Mouse (Mus musculus) stomach, postnatal 0 days (tissue): ENCODE data around the gene Tbc1d14. TPM values are rescaled to one million over a fixed set of nuclear protein-coding genes. Genes with fewer than 3 reads are reported as not detected.
A peak's percentile ranks its signal among the peaks of the same experiment; 100 is the strongest.

Experiments used
- ATAC-seq: fragments of 200-750 bp; cut with Nextera tagmentation; 2 replicates; pipeline ENCODE4 v1.8.0; 2017; ENCODE audit not compliant: low FRiP score, low TSS enrichment
- DNase-seq: peaks from one replicate; pipeline ENCODE4 v3.0.0-alpha.2; 2016; ENCODE audit warnings: low spot score
- H3K27ac ChIP-seq: fragments of 300-500 bp; sonication (generic); replicated peaks from 2 replicates; pipeline ENCODE4 v1.5.1; 2014; ENCODE audit warnings: mild to moderate bottlenecking, control low read depth
- H3K27me3 ChIP-seq: fragments of 300-500 bp; sonication (generic); 2 replicates; pipeline ENCODE4 v1.6.1; 2014; ENCODE audit warnings: low read length; ENCODE audit not compliant: control insufficient read depth, insufficient read depth
- H3K36me3 ChIP-seq: fragments of 300-500 bp; sonication (generic); 2 replicates; pipeline ENCODE4 v1.6.1; 2014; ENCODE audit warnings: low read length, mixed read lengths; ENCODE audit not compliant: control insufficient read depth, insufficient read depth
- H3K4me1 ChIP-seq: fragments of 300-500 bp; sonication (generic); replicated peaks from 2 replicates; pipeline ENCODE4 v1.6.1; 2014; ENCODE audit warnings: antibody characterized with exemption; ENCODE audit not compliant: control insufficient read depth, insufficient read depth
- H3K4me2 ChIP-seq: fragments of 300-500 bp; sonication (generic); replicated peaks from 2 replicates; pipeline ENCODE4 v1.6.1; 2014; ENCODE audit warnings: low read depth, mild to moderate bottlenecking, control low read depth, moderate library complexity
- H3K4me3 ChIP-seq: fragments of 300-500 bp; sonication (generic); 2 replicates; pipeline ENCODE4 v1.5.1; 2014; ENCODE audit warnings: low read depth, low read length, control low read depth
- H3K9ac ChIP-seq: fragments of 300-500 bp; sonication (generic); 2 replicates; pipeline ENCODE4 v1.6.1; 2014; ENCODE audit warnings: mild to moderate bottlenecking, low read length, control low read depth, mixed read lengths
- H3K9me3 ChIP-seq: fragments of 300-500 bp; sonication (generic); 2 replicates; pipeline ENCODE4 v1.6.1; 2016; ENCODE audit warnings: low read length; ENCODE audit not compliant: control insufficient read depth
- CTCF ChIP-seq: IDR thresholded peaks from 2 replicates; pipeline ENCODE4 v1.5.1; 2016; ENCODE audit warnings: antibody characterized with exemption, low read depth, mild to moderate bottlenecking, moderate library complexity
- EP300 ChIP-seq: optimal IDR thresholded peaks from 2 replicates; pipeline ENCODE3; 2016; ENCODE audit warnings: antibody characterized with exemption
- WGBS: fragments of 180-500 bp; shearing (Covaris S2); extraction: QIAGEN DNeasy Blood & Tissue Kit; methylation state at CpG from one replicate; pipeline ENCODE4 v1.1.7; 2014; 5-methylcytosine and 5-hydroxymethylcytosine counted together
- polyA plus RNA-seq: library from polyadenylated mRNA; unstranded; fragments of >200 nt; fragmentation: Nextera tagmentation; extraction: Ambion mirVana; gene quantifications from 2 replicates; pipeline ENCODE4 v1.2.1, GENCODE M21; 2015

Tbc1d14 gene
- polyA plus RNA-seq, 1 experiment from 2014 or later: 22.1 TPM

DNA sequence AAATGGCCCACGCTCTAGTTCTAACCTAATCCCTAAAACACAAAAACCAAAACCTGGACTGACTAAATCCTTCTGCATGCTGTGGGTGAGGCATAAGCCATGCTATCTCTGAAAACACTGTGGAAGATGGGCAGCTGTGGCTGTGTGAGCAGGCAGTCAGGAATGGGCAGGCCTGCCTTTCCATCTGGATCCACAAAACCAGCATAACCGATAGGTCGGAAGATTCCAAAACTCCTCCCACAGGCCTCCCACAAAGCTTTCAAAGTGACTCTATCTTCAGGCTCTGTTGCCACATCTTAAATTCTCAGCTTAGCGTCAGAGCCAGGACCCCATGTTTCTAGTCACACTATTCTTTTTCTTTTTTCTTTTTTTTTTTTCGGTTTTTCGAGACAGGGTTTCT lies 99.2 kb downstream of the Tbc1d14 start:
- no peak for ATAC-seq
- no peak overlapping the region for H3K9ac ChIP-seq
- H3K27ac ChIP-seq: no peak overlapping the region
- no peak overlapping the region for H3K4me3 ChIP-seq
- peaks cover 25% of the 10 kb centered on the region for H3K36me3 ChIP-seq
- H3K4me2 ChIP-seq: no peak overlapping the region
- no peak for DNase-seq
- H3K4me1 ChIP-seq: no peaks in the 10 kb centered on the region
- 81% methylated on average over 6 of the region's 6 CpGs for WGBS
- no peaks in the 10 kb centered on the region for H3K27me3 ChIP-seq
- TF ChIP-seq CTCF (no peak), EP300 (no peak)
- H3K9me3 ChIP-seq: no peaks in the 10 kb centered on the region

- 67% methylated on average over 2 of the region's 2 CpGs for WGBS
- TF ChIP-seq EP300 (no peak), CTCF (peak; percentile 77)
- H3K27me3 ChIP-seq: no peaks in the 10 kb centered on the region
- no peak overlapping the region for H3K4me2 ChIP-seq
- H3K9me3 ChIP-seq: no peaks in the 10 kb centered on the region
- H3K9ac ChIP-seq: no peak overlapping the region
- no peak overlapping the region for H3K27ac ChIP-seq
- DNase-seq (peak; percentile 41), ATAC-seq (no peak)
- peaks cover 14% of the 10 kb centered on the region for H3K36me3 ChIP-seq
- H3K4me3 ChIP-seq: no peak overlapping the region
- peaks cover 5% of the 10 kb centered on the region; the same call in 1 of the 2 replicates for H3K4me1 ChIP-seq
Observed at GRCm38 (mm10) chr5:36489225-36489624, 103.9 kb downstream of the Tbc1d14 start.

GRCm38 (mm10) chr5:36485306-36485705 lies 107.8 kb downstream of the Tbc1d14 start:
- H3K9me3 ChIP-seq: no peaks in the 10 kb centered on the region
- no peak overlapping the region for H3K9ac ChIP-seq
- H3K27me3 ChIP-seq: no peaks in the 10 kb centered on the region
- no peak overlapping the region for H3K27ac ChIP-seq
- WGBS: 33% methylated on average over 19 of the region's 19 CpGs
- H3K4me1 ChIP-seq: peaks cover 12% of the 10 kb centered on the region
- TF ChIP-seq CTCF (no peak), EP300 (no peak)
- peaks cover 3% of the 10 kb centered on the region; the same call in 1 of the 2 replicates for H3K36me3 ChIP-seq
- H3K4me2 ChIP-seq: peak overlapping the region; percentile 92
- H3K4me3 ChIP-seq: peak overlapping the region; percentile 52; the same call in 1 of the 2 replicates
- ATAC-seq (no peak), DNase-seq (no peak)

- H3K27ac ChIP-seq: peak within 1 kb of the TSS; percentile 69
- H3K36me3 ChIP-seq: peaks cover 3% of the 10 kb centered on the region; the same call in 1 of the 2 replicates
- peak within 1 kb of the TSS; percentile 84 for H3K9ac ChIP-seq
- WGBS: under 1% methylated on average over 81 of the region's 97 CpGs
- peak; percentile 67 for TF ChIP-seq CTCF
- TF ChIP-seq EP300: no peak
- peak within 1 kb of the TSS; percentile 89 for H3K4me3 ChIP-seq
- peaks cover 12% of the 10 kb centered on the region for H3K4me1 ChIP-seq
- peak; percentile 98 for DNase-seq
- H3K27me3 ChIP-seq: no peaks in the 10 kb centered on the region
- ATAC-seq: peak; percentile 99
- peak within 1 kb of the TSS; percentile 92 for H3K4me2 ChIP-seq
- no peaks in the 10 kb centered on the region for H3K9me3 ChIP-seq
Observed at GRCm38 (mm10) chr5:36484171-36484990, 108.7 kb downstream of the Tbc1d14 start, which contains the start of the genes Tada2b and Ccdc96. TSS of gene Tada2b (minus strand) at chr5:36484285. TSS of gene Ccdc96 (plus strand) at chr5:36484588.

GRCm38 (mm10) chr5:36483203-36484101 lies 109.6 kb downstream of the Tbc1d14 start:
- peak overlapping the region; percentile 84 for H3K9ac ChIP-seq
- no peaks in the 10 kb centered on the region for H3K9me3 ChIP-seq
- H3K27ac ChIP-seq: peak overlapping the region; percentile 69
- ATAC-seq: no peak; the same call in 1 of the 2 replicates
- H3K4me3 ChIP-seq: peak overlapping the region; percentile 89
- no peaks in the 10 kb centered on the region for H3K27me3 ChIP-seq
- H3K4me1 ChIP-seq: peaks cover 12% of the 10 kb centered on the region
- TF ChIP-seq EP300 (no peak), CTCF (no peak)
- peaks cover 3% of the 10 kb centered on the region; the same call in 1 of the 2 replicates for H3K36me3 ChIP-seq
- 2% methylated on average over 51 of the region's 58 CpGs for WGBS
- H3K4me2 ChIP-seq: peak overlapping the region; percentile 88
- no peak for DNase-seq
